Mouse (Mus musculus) v-Abl transformed pro-B cells (cell line): ENCODE data around the gene Tmem198.

Experiments used
- in situ Hi-C, 2 experiments: fragments of 400-800 bp; cut with MboI; formaldehyde crosslinking; loops; one replicate each; pipeline ENCODE4 v1.15.1; 2025; ENCODE audit not compliant: unreplicated experiment in 2 of 2

Gene Tmem198

GRCm38 (mm10) chr1:75478916-75479634 is at the start of gene Tmem198, which contains the start of gene Chpf:
Gene Tmem198 (plus strand): TSS chr1:75479532.
Gene Chpf (minus strand): TSS chr1:75479307.
- in situ Hi-C loops, result loop anchor here (5.0 kb wide), 4 partner anchors 43 to 118 kb away; partner anchors contain the start of gene Stk11ip (in 1 of the 2)

GRCm38 (mm10) chr1:75435475-75436328 is 43.6 kb upstream of the Tmem198 start, which contains the start of gene Gmppa:
Gene Gmppa (plus strand): TSS chr1:75435930.
- in situ Hi-C loops, result loop anchor here in 1 of 2 experiments (5.0 to 10.0 kb wide), 2 partner anchors 37 to 121 kb away; partner anchors contain the start of gene Dnpep

- in situ Hi-C loops, result loop anchor here in 1 of 2 experiments (5.0 to 10.0 kb wide), 2 partner anchors 34 to 124 kb away; partner anchors contain the start of gene Dnpep
Measured at GRCm38 (mm10) chr1:75438782-75439181, 40.5 kb upstream of the Tmem198 start.

GRCm38 (mm10) chr1:75440661-75441060 is 38.7 kb upstream of the Tmem198 start:
- in situ Hi-C loops, result no loop called here

GRCm38 (mm10) chr1:75441471-75441996 is 37.8 kb upstream of the Tmem198 start:
- in situ Hi-C loops, result no loop called here

GRCm38 (mm10) chr1:75442171-75442570 is 37.2 kb upstream of the Tmem198 start:
- in situ Hi-C loops, result no loop called here

GRCm38 (mm10) chr1:75442811-75443210 is 36.5 kb upstream of the Tmem198 start:
- in situ Hi-C loops, result no loop called here

GRCm38 (mm10) chr1:75443247-75444024 is 35.9 kb upstream of the Tmem198 start:
- in situ Hi-C loops, result no loop called here

- in situ Hi-C loops, result no loop called here
Measured at GRCm38 (mm10) chr1:75444208-75444607, 35.1 kb upstream of the Tmem198 start.

GRCm38 (mm10) chr1:75445141-75445701 is 34.1 kb upstream of the Tmem198 start:
- in situ Hi-C loops, result no loop called here

GRCm38 (mm10) chr1:75445751-75446611 is 33.4 kb upstream of the Tmem198 start:
- in situ Hi-C loops, result no loop called here

- in situ Hi-C loops, result no loop called here
Measured at GRCm38 (mm10) chr1:75446656-75447055, 32.7 kb upstream of the Tmem198 start.

- in situ Hi-C loops, result no loop called here
Measured at GRCm38 (mm10) chr1:75447265-75448051, 31.9 kb upstream of the Tmem198 start.

- in situ Hi-C loops, result no loop called here
Measured at GRCm38 (mm10) chr1:75448052-75448431, 31.3 kb upstream of the Tmem198 start.

- in situ Hi-C loops, result no loop called here
Measured at GRCm38 (mm10) chr1:75448937-75449336, 30.4 kb upstream of the Tmem198 start.

- in situ Hi-C loops, result no loop called here
Measured at GRCm38 (mm10) chr1:75449377-75450135, 29.8 kb upstream of the Tmem198 start.

GRCm38 (mm10) chr1:75450314-75451005 is 28.9 kb upstream of the Tmem198 start, which contains the start of gene Asic4:
Gene Asic4 (plus strand): TSS chr1:75450436.
- in situ Hi-C loops, result no loop called here
